Mouse (Mus musculus) stomach, postnatal 0 days (tissue): ENCODE measurements around the gene Rbms3. TPM values are rescaled to one million over a fixed set of nuclear protein-coding genes. Genes with fewer than 3 reads are reported as not detected.
A peak's percentile ranks its signal among the peaks of the same experiment; 100 is the strongest.

Experiments used
- ATAC-seq: fragments of 200-750 bp; cut with Nextera tagmentation; 2 replicates; pipeline ENCODE4 v1.8.0; 2017; ENCODE audit not compliant: low FRiP score, low TSS enrichment
- DNase-seq: peaks from one replicate; pipeline ENCODE4 v3.0.0-alpha.2; 2016; ENCODE audit warnings: low spot score
- H3K27ac ChIP-seq: fragments of 300-500 bp; sonication (generic); replicated peaks from 2 replicates; pipeline ENCODE4 v1.5.1; 2014; ENCODE audit warnings: mild to moderate bottlenecking, control low read depth
- H3K27me3 ChIP-seq: fragments of 300-500 bp; sonication (generic); 2 replicates; pipeline ENCODE4 v1.6.1; 2014; ENCODE audit warnings: low read length; ENCODE audit not compliant: control insufficient read depth, insufficient read depth
- H3K36me3 ChIP-seq: fragments of 300-500 bp; sonication (generic); 2 replicates; pipeline ENCODE4 v1.6.1; 2014; ENCODE audit warnings: low read length, mixed read lengths; ENCODE audit not compliant: control insufficient read depth, insufficient read depth
- H3K4me1 ChIP-seq: fragments of 300-500 bp; sonication (generic); replicated peaks from 2 replicates; pipeline ENCODE4 v1.6.1; 2014; ENCODE audit warnings: antibody characterized with exemption; ENCODE audit not compliant: control insufficient read depth, insufficient read depth
- H3K4me2 ChIP-seq: fragments of 300-500 bp; sonication (generic); replicated peaks from 2 replicates; pipeline ENCODE4 v1.6.1; 2014; ENCODE audit warnings: low read depth, mild to moderate bottlenecking, control low read depth, moderate library complexity
- H3K4me3 ChIP-seq: fragments of 300-500 bp; sonication (generic); 2 replicates; pipeline ENCODE4 v1.5.1; 2014; ENCODE audit warnings: low read depth, low read length, control low read depth
- H3K9ac ChIP-seq: fragments of 300-500 bp; sonication (generic); 2 replicates; pipeline ENCODE4 v1.6.1; 2014; ENCODE audit warnings: mild to moderate bottlenecking, low read length, control low read depth, mixed read lengths
- H3K9me3 ChIP-seq: fragments of 300-500 bp; sonication (generic); 2 replicates; pipeline ENCODE4 v1.6.1; 2016; ENCODE audit warnings: low read length; ENCODE audit not compliant: control insufficient read depth
- CTCF ChIP-seq: IDR thresholded peaks from 2 replicates; pipeline ENCODE4 v1.5.1; 2016; ENCODE audit warnings: antibody characterized with exemption, low read depth, mild to moderate bottlenecking, moderate library complexity
- EP300 ChIP-seq: optimal IDR thresholded peaks from 2 replicates; pipeline ENCODE3; 2016; ENCODE audit warnings: antibody characterized with exemption
- WGBS: fragments of 180-500 bp; shearing (Covaris S2); extraction: QIAGEN DNeasy Blood & Tissue Kit; methylation state at CpG from one replicate; pipeline ENCODE4 v1.1.7; 2014; 5-methylcytosine and 5-hydroxymethylcytosine counted together
- polyA plus RNA-seq: library from polyadenylated mRNA; unstranded; fragments of >200 nt; fragmentation: Nextera tagmentation; extraction: Ambion mirVana; gene quantifications from 2 replicates; pipeline ENCODE4 v1.2.1, GENCODE M21; 2015

The Rbms3 gene
- polyA plus RNA-seq, 1 experiment from 2014 or later: 20.9 TPM

GRCm38 (mm10) chr9:117638623-117639185 is 9.0 kb upstream of the Rbms3 start:
- Histone ChIP-seq H3K27me3 (no peaks in the 10 kb centered on the region), H3K27ac (no peak overlapping the region), H3K4me3 (no peak overlapping the region), H3K36me3 (no peaks in the 10 kb centered on the region), H3K9me3 (no peaks in the 10 kb centered on the region), H3K4me2 (no peak overlapping the region), H3K4me1 (no peaks in the 10 kb centered on the region), H3K9ac (no peak overlapping the region)
- 73% methylated on average over 5 of the region's 5 CpGs for WGBS
- ATAC-seq (no peak), DNase-seq (no peak)
- TF ChIP-seq EP300 (no peak), CTCF (no peak)

GRCm38 (mm10) chr9:117636492-117636891 is 6.8 kb upstream of the Rbms3 start:
- Histone ChIP-seq H3K9ac (no peak overlapping the region), H3K27me3 (no peaks in the 10 kb centered on the region), H3K9me3 (no peaks in the 10 kb centered on the region), H3K36me3 (no peaks in the 10 kb centered on the region), H3K27ac (no peak overlapping the region), H3K4me1 (no peaks in the 10 kb centered on the region), H3K4me3 (no peak overlapping the region), H3K4me2 (no peak overlapping the region)
- TF ChIP-seq CTCF: 0 out of 2 replicates have a peak, but pooled peaks have one; percentile 15
- no peak for TF ChIP-seq EP300
- 82% methylated on average over 8 of the region's 8 CpGs for WGBS
- ATAC-seq (no peak), DNase-seq (no peak)

GRCm38 (mm10) chr9:117627173-117627572 is 2.5 kb downstream of the Rbms3 start:
- no peak for TF ChIP-seq EP300
- peak; percentile 50 for TF ChIP-seq CTCF
- no peaks in the 10 kb centered on the region for H3K27me3 ChIP-seq
- no peak overlapping the region for H3K27ac ChIP-seq
- H3K9ac ChIP-seq: no peak overlapping the region
- ATAC-seq (no peak), DNase-seq (no peak)
- no peak overlapping the region for H3K4me2 ChIP-seq
- H3K36me3 ChIP-seq: no peaks in the 10 kb centered on the region
- H3K9me3 ChIP-seq: no peaks in the 10 kb centered on the region
- H3K4me3 ChIP-seq: no peak overlapping the region
- H3K4me1 ChIP-seq: no peaks in the 10 kb centered on the region

- 74% methylated on average over 5 of the region's 5 CpGs for WGBS
- DNase-seq: no peak
Measured at GRCm38 (mm10) chr9:117600781-117601180, 28.9 kb downstream of the Rbms3 start.

GRCm38 (mm10) chr9:117599341-117599740 is 30.4 kb downstream of the Rbms3 start:
- no peak for TF ChIP-seq CTCF
- no peak for TF ChIP-seq EP300
- Histone ChIP-seq H3K4me1 (no peaks in the 10 kb centered on the region), H3K9ac (no peak overlapping the region), H3K4me2 (no peak overlapping the region), H3K4me3 (no peak overlapping the region), H3K36me3 (no peaks in the 10 kb centered on the region), H3K9me3 (no peaks in the 10 kb centered on the region), H3K27ac (no peak overlapping the region), H3K27me3 (no peaks in the 10 kb centered on the region)
- ATAC-seq (no peak), DNase-seq (no peak)
- 82% methylated on average over 9 of the region's 9 CpGs for WGBS

More at GRCm38 (mm10) chr9:117600781-117601180, 28.9 kb downstream of the Rbms3 start:
- Histone ChIP-seq H3K4me1 (no peaks in the 10 kb centered on the region), H3K36me3 (no peaks in the 10 kb centered on the region), H3K9me3 (no peaks in the 10 kb centered on the region), H3K27ac (no peak overlapping the region), H3K4me3 (no peak overlapping the region), H3K27me3 (no peaks in the 10 kb centered on the region), H3K4me2 (no peak overlapping the region), H3K9ac (no peak overlapping the region)
- ATAC-seq: no peak
- TF ChIP-seq EP300 (no peak), CTCF (no peak)

- H3K9me3 ChIP-seq: no peaks in the 10 kb centered on the region
- H3K4me1 ChIP-seq: no peaks in the 10 kb centered on the region
- H3K4me3 ChIP-seq: no peak overlapping the region
- ATAC-seq (no peak), DNase-seq (no peak)
- H3K9ac ChIP-seq: no peak overlapping the region
- H3K27ac ChIP-seq: no peak overlapping the region
- H3K4me2 ChIP-seq: no peak overlapping the region
- WGBS: 59% methylated on average over 5 of the region's 5 CpGs
- H3K27me3 ChIP-seq: no peaks in the 10 kb centered on the region
- TF ChIP-seq CTCF (no peak), EP300 (no peak)
- no peaks in the 10 kb centered on the region for H3K36me3 ChIP-seq
Measured at GRCm38 (mm10) chr9:117596162-117596561, 33.6 kb downstream of the Rbms3 start.
